Mouse (Mus musculus): ENCODE results near the gene Drd5. TPM values are rescaled to one million over a fixed set of nuclear protein-coding genes. Genes with fewer than 3 reads are reported as not detected.

Drd5 gene
- not detected in 2 replicates for polyA plus RNA-seq (2011; ENCODE audit: insufficient read depth, insufficient read length, low replicate concordance, missing spikeins)

DNA sequence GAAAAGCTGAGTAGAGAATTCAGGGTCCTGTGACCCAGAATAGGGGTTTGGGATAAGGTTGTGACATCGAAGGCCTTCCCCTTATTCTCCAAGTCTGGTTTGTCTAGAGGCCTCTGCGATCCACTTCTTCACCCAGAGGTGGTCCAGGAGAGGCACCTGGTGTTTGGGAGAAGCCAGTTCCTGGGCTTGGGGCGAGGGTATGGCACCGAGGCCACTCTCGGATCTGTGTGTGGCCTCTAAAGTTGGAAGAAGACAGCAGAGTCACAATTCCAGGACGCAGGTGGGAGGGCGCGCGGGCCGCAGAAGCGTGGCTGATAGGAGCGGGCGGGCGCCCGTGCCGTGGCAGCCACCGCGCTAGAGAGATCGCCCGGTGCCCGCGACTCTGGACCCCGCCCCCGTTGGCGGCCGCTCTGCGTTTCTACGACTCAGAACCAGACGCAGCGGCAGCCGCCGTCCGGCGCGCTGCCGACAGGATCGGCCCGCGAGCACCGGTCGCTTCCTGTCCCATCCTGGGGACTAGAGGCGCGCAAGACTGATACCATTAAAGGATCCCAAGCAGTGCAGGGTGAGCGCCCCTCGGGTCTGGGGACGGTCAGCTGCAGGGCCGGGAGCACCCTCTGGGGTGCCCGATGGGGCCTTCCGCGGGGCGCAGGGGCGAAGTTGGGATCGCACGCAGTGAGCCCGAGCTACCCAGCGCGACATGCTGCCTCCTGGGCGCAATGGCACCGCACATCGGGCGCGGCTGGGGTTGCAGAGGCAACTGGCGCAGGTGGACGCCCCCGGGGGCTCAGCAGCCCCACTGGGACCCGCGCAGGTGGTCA, at the start of gene Drd5:
TSS of gene Drd5 (plus strand) at position 402 of the 821 bp plus-strand sequence.
- no peak for TF ChIP-seq POLR2A (IDR thresholded peaks at IDR 0.05; ENCODE audit: borderline replicate concordance, control insufficient read depth, low read depth, low read length)
- no peak for TF ChIP-seq CTCF (IDR thresholded peaks at IDR 0.05; ENCODE audit: control insufficient read depth, insufficient read depth, low read length)
- H3K4me1 ChIP-seq (ENCODE audit: control insufficient read depth, insufficient read depth, low read length) = no peaks in the 10 kb centered on the region
- H3K4me3 ChIP-seq (replicated peaks; ENCODE audit: control insufficient read depth, low read depth, low read length) = no peak within 1 kb of the TSS
- H3K27ac ChIP-seq (ENCODE audit: control insufficient read depth, insufficient read depth, low read depth, low read length, poor library complexity) = no peak within 1 kb of the TSS
- WGBS = 4% methylated on average over 66 of the region's 67 CpGs

DNA sequence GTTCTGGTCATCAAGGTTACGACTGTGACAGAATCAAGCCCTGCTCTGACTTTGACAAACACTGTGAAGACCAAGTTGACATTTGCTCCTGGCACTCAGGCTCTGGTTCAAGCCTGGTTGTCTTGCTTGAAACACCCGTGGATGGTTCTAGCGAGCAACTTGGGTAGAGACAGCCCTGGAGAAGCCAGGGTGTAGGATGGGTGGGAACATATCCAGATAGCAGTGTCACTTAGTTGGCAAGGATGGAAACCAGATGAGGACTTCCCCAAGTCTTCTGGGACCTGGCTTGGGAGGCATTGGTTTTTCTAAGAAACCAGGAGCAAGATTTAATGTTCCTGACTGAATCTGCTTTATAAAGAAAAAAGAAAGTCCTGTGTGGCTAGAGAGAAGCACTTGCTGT, 48.2 kb upstream of the Drd5 start:
- H3K4me3 ChIP-seq (replicated peaks; ENCODE audit: control insufficient read depth, low read depth, low read length) = no peak overlapping the region
- WGBS = 80% methylated on average over 3 of the region's 3 CpGs
- no peak overlapping the region for H3K27ac ChIP-seq (ENCODE audit: control insufficient read depth, insufficient read depth, low read depth, low read length, poor library complexity)
- H3K4me1 ChIP-seq (ENCODE audit: control insufficient read depth, insufficient read depth, low read length) = no peaks in the 10 kb centered on the region; the same call in 1 of the 2 replicates
- TF ChIP-seq CTCF (IDR thresholded peaks at IDR 0.05; ENCODE audit: control insufficient read depth, insufficient read depth, low read length) = no peak
- TF ChIP-seq POLR2A (IDR thresholded peaks at IDR 0.05; ENCODE audit: borderline replicate concordance, control insufficient read depth, low read depth, low read length) = no peak

DNA sequence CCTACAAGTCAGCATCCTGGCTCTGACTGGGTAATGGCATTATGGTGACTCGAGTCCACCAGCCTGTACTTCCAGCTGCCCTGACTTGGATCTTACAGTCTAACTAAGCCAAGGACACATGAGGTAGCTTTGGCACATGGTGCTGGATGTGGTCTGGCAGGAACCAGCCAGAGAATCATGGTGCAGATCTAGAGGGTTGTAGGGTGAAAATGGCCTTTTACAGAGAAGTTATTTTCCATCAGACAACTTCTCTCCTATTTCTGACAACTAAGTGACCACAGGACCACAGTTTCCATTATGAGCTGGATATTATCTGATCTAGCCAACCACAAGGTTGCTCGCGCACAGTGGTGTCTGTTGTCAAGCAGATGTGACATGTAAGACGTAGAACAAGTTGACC, 45.3 kb upstream of the Drd5 start:
- 44% methylated on average over 4 of the region's 4 CpGs for WGBS
- Histone ChIP-seq H3K4me1 (ENCODE audit: control insufficient read depth, insufficient read depth, low read length) (no peaks in the 10 kb centered on the region; the same call in 1 of the 2 replicates), H3K27ac (ENCODE audit: control insufficient read depth, insufficient read depth, low read depth, low read length, poor library complexity) (no peak overlapping the region), H3K4me3 (replicated peaks; ENCODE audit: control insufficient read depth, low read depth, low read length) (no peak overlapping the region)
- TF ChIP-seq POLR2A (IDR thresholded peaks at IDR 0.05; ENCODE audit: borderline replicate concordance, control insufficient read depth, low read depth, low read length) (no peak), CTCF (IDR thresholded peaks at IDR 0.05; ENCODE audit: control insufficient read depth, insufficient read depth, low read length) (no peak)

DNA sequence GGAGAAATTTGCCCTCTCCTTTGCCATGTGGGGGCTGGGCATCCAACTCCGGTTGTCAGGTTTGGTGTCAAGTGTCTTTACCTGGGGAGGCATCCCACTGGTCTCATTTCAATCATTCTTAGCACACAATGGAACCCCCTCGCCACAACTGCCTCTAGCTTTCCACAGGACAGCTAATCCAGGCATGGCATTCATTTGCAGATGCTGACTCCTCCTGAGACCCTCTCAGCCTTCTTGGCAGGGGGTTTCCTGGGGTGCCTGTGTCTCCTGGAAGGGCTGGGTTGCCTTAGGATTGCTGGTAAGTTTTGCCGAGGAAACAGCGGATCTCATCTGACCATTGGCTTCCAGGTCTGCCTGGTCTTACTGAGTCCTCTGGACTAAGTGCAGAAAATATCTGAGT, 43.4 kb upstream of the Drd5 start, which contains the start of gene Otop1:
TSS of gene Otop1 (plus strand) at position 202 of the 400 bp plus-strand sequence.
- TF ChIP-seq POLR2A (IDR thresholded peaks at IDR 0.05; ENCODE audit: borderline replicate concordance, control insufficient read depth, low read depth, low read length) = no peak
- no peak for TF ChIP-seq CTCF (IDR thresholded peaks at IDR 0.05; ENCODE audit: control insufficient read depth, insufficient read depth, low read length)
- WGBS = 27% methylated on average over 4 of the region's 4 CpGs
- Histone ChIP-seq H3K4me3 (replicated peaks; ENCODE audit: control insufficient read depth, low read depth, low read length) (no peak within 1 kb of the TSS), H3K27ac (ENCODE audit: control insufficient read depth, insufficient read depth, low read depth, low read length, poor library complexity) (no peak within 1 kb of the TSS), H3K4me1 (ENCODE audit: control insufficient read depth, insufficient read depth, low read length) (no peaks in the 10 kb centered on the region; the same call in 1 of the 2 replicates)

DNA sequence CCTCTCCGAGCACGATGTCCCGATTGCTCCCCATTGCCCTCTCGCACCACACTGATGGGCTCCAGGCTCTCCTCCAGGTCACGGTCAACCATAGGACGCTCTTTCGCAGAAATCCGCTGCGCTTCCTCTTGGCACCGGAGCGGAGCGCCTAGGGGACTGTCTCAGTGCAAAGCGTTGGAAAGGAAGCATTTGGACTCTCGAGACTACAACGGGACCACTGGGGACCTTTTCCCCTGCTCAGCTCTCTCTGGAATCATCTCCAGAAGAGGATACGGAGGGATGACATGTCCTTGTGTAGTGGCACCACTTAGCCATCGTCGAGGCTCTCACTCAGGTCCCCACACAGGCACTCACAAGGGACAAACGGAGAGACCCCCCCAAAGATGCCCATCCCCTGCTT, 42.7 kb upstream of the Drd5 start:
- Histone ChIP-seq H3K4me1 (ENCODE audit: control insufficient read depth, insufficient read depth, low read length) (no peaks in the 10 kb centered on the region; the same call in 1 of the 2 replicates), H3K27ac (ENCODE audit: control insufficient read depth, insufficient read depth, low read depth, low read length, poor library complexity) (no peak overlapping the region), H3K4me3 (replicated peaks; ENCODE audit: control insufficient read depth, low read depth, low read length) (no peak overlapping the region)
- 4% methylated on average over 19 of the region's 19 CpGs for WGBS
- no peak for TF ChIP-seq POLR2A (IDR thresholded peaks at IDR 0.05; ENCODE audit: borderline replicate concordance, control insufficient read depth, low read depth, low read length)
- TF ChIP-seq CTCF (IDR thresholded peaks at IDR 0.05; ENCODE audit: control insufficient read depth, insufficient read depth, low read length) = no peak

DNA sequence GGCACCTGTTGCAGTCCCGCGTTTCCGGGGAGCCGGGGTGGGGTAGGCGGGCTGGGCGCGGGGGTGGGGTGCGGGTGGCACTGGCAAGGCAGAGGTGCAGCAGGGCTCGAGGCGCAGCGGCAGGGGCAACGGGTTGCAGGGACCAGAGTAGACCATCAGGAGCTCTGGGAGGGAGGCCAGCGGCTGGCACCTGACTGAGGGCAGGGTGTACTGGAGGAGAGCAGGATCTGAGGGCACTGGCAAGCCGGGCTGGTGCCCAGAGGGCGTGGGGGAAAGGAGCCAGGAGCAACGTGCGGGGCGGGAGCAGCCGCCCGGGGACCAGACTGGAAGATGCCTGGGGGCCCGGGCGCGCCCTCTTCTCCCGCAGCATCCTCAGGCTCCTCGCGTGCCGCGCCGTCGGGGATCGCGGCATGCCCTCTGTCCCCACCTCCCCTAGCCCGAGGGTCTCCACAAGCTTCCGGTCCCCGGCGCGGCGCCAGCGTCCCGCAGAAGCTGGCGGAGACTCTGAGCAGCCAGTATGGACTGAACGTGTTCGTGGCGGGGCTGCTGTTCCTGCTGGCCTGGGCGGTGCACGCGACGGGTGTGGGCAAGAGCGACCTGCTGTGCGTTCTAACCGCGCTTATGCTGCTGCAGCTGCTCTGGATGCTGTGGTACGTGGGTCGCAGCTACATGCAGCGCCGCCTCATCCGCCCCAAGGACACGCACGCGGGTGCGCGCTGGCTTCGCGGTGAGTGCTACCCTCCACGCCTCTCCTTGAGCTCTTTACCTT, 41.9 kb upstream of the Drd5 start:
- TF ChIP-seq POLR2A (IDR thresholded peaks at IDR 0.05; ENCODE audit: borderline replicate concordance, control insufficient read depth, low read depth, low read length) (no peak), CTCF (IDR thresholded peaks at IDR 0.05; ENCODE audit: control insufficient read depth, insufficient read depth, low read length) (no peak)
- Histone ChIP-seq H3K4me1 (ENCODE audit: control insufficient read depth, insufficient read depth, low read length) (no peaks in the 10 kb centered on the region; the same call in 1 of the 2 replicates), H3K27ac (ENCODE audit: control insufficient read depth, insufficient read depth, low read depth, low read length, poor library complexity) (no peak overlapping the region), H3K4me3 (replicated peaks; ENCODE audit: control insufficient read depth, low read depth, low read length) (no peak overlapping the region)
- WGBS = 5% methylated on average over 65 of the region's 65 CpGs

DNA sequence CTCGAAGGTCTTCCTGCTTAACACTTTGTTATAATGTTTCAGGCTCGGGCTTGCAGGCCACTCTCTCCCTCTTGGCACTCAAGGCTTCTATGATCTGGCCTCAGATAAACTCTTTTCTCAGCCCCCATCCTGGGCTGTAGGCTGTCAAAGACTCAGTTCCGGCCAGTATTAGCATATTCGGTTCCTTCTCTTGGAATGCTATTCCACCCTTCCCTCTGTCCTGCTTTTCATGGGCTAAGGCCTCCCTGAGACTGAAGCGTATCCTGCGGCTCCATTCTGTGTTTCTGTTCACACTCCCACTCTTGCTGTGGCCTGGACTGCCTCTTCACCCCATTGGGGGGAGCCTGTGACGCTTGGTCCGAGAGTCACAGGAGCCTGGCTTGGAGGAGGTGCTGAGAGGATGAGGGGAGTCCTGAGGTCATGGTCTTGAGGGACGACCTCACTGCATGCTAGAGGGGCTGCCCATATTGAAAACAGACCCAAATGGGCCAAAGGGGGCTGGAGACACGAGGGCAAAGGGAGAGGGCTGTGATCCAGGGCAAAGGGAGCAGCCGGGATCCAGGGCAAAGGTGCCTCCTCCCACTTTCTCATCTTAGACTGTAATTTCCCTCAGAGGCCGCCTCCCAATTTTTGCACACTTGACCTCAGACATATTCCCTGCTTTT, 41.1 kb upstream of the Drd5 start:
- Histone ChIP-seq H3K4me3 (replicated peaks; ENCODE audit: control insufficient read depth, low read depth, low read length) (no peak overlapping the region), H3K4me1 (ENCODE audit: control insufficient read depth, insufficient read depth, low read length) (no peaks in the 10 kb centered on the region; the same call in 1 of the 2 replicates), H3K27ac (ENCODE audit: control insufficient read depth, insufficient read depth, low read depth, low read length, poor library complexity) (no peak overlapping the region)
- no peak for TF ChIP-seq CTCF (IDR thresholded peaks at IDR 0.05; ENCODE audit: control insufficient read depth, insufficient read depth, low read length)
- TF ChIP-seq POLR2A (IDR thresholded peaks at IDR 0.05; ENCODE audit: borderline replicate concordance, control insufficient read depth, low read depth, low read length) = no peak
- 25% methylated on average over 12 of the region's 12 CpGs for WGBS
